Comparison of ENCODE assay signal across 8 mouse cellular contexts in genomic region chr7:45522957-45523676, GRCm38 (mm10). TPM values are rescaled to one million over a fixed set of nuclear protein-coding genes. Genes with fewer than 3 reads are reported as not detected.
A peak's percentile ranks its signal among the peaks of the same experiment; 100 is the strongest.
DNase-seq lines count a peak whose midpoint lies in the region; ATAC-seq and TF ChIP-seq lines count a peak whose summit lies in the region.

No protein-coding gene starts in this region.

- peak overlapping the region; percentile 18; the same call in 1 of the 2 replicates for H3K4me2 ChIP-seq in forebrain, embryonic 11.5 days (ENCODE audit: low read depth, low read length, severe bottlenecking)
- H3K4me2 ChIP-seq in forebrain, postnatal 0 days (ENCODE audit: low read depth), result no peak overlapping the region

- no peaks in the 10 kb centered on the region for H3K9me3 ChIP-seq in forebrain, embryonic 11.5 days (ENCODE audit: control insufficient read depth, low read length)
- no peaks in the 10 kb centered on the region for H3K9me3 ChIP-seq in forebrain, postnatal 0 days (ENCODE audit: low read length)

- H3K9ac ChIP-seq in forebrain, embryonic 11.5 days (ENCODE audit: low read length), result no peak overlapping the region
- no peak overlapping the region for H3K9ac ChIP-seq in forebrain, postnatal 0 days

- no peak for TF ChIP-seq CTCF in forebrain, postnatal 0 days (IDR thresholded peaks at IDR 0.05; ENCODE audit: low read depth)
- TF ChIP-seq CTCF in spleen, adult 2 months (IDR thresholded peaks at IDR 0.05; ENCODE audit: extremely low read depth, insufficient read depth, insufficient read length, insufficient replicate concordance), result no peak

- 0 out of 2 replicates have a peak overlapping the region, but pooled peaks have one; percentile 2 for H3K4me3 ChIP-seq in forebrain, embryonic 11.5 days (ENCODE audit: low read depth, low read length)
- no peak overlapping the region for H3K4me3 ChIP-seq in forebrain, postnatal 0 days (ENCODE audit: low read depth, low read length)
- peak overlapping the region; percentile 0 for H3K4me3 ChIP-seq in spleen, adult 2 months (ENCODE audit: extremely low read depth, insufficient read depth, insufficient read length)

- H3K27ac ChIP-seq in forebrain, embryonic 11.5 days (ENCODE audit: low read depth, low read length), result no peak overlapping the region
- H3K27ac ChIP-seq in forebrain, postnatal 0 days (ENCODE audit: low read depth, low read length), result no peak overlapping the region
- no peak overlapping the region for H3K27ac ChIP-seq in spleen, adult 2 months (ENCODE audit: insufficient read depth, low read length)

- TF ChIP-seq POLR2A in spleen, adult 2 months (IDR thresholded peaks at IDR 0.05; ENCODE audit: low read depth, low read length), result no peak

- no peak for DNase-seq in forebrain, embryonic 11.5 days (ENCODE audit: low spot score)
- no peak for DNase-seq in forebrain, postnatal 0 days
- no peak for DNase-seq in spleen, adult 2 months (ENCODE audit: low read depth in 1 of 2, low spot score in 2 of 2)
- no peak for DNase-seq in spleen, postnatal 14 days (ENCODE audit: low spot score in 2 of 2)
- DNase-seq in kidney, postnatal 10 days, result peak; percentile 37
- DNase-seq in urinary bladder, postnatal 36 days (ENCODE audit: low spot score in 2 of 2), result no peak
- DNase-seq in embryo, embryonic 11 days, result no peak
- DNase-seq in adipocyte (ENCODE audit: low spot score), result no peak

- no peaks in the 10 kb centered on the region for H3K27me3 ChIP-seq in forebrain, embryonic 11.5 days (ENCODE audit: control insufficient read depth, insufficient read depth, low read length)
- H3K27me3 ChIP-seq in forebrain, postnatal 0 days (ENCODE audit: insufficient read depth, low read length), result no peaks in the 10 kb centered on the region
- no peaks in the 10 kb centered on the region for H3K27me3 ChIP-seq in spleen, adult 2 months (ENCODE audit: control insufficient read depth, insufficient read depth, low read length)

- WGBS in forebrain, embryonic 11.5 days, result 76% methylated on average over 18 of the region's 18 CpGs
- 80% methylated on average over 18 of the region's 18 CpGs for WGBS in forebrain, postnatal 0 days
- whole genome bisulfite sequencing in spleen, adult 2 months, result 83% methylated on average over 18 of the region's 18 CpGs

- H3K36me3 ChIP-seq in forebrain, embryonic 11.5 days (ENCODE audit: control insufficient read depth, insufficient read depth, low read length), result no peaks in the 10 kb centered on the region; the same call in 1 of the 2 replicates
- H3K36me3 ChIP-seq in forebrain, postnatal 0 days (ENCODE audit: insufficient read depth), result no peaks in the 10 kb centered on the region
- H3K36me3 ChIP-seq in spleen, adult 2 months (ENCODE audit: control insufficient read depth, insufficient read depth, low read length), result peaks cover 7% of the 10 kb centered on the region

- peaks cover 7% of the 10 kb centered on the region; the same call in 1 of the 2 replicates for H3K4me1 ChIP-seq in forebrain, embryonic 11.5 days (replicated peaks; ENCODE audit: control insufficient read depth, insufficient read depth, low read length)
- no peaks in the 10 kb centered on the region for H3K4me1 ChIP-seq in forebrain, postnatal 0 days (ENCODE audit: insufficient read depth)
- peaks cover 6% of the 10 kb centered on the region; the same call in 1 of the 2 replicates for H3K4me1 ChIP-seq in spleen, adult 2 months (ENCODE audit: control insufficient read depth, insufficient read depth, insufficient read length)

- ATAC-seq in forebrain, embryonic 11.5 days (replicated peaks; ENCODE audit: low FRiP score), result no peak
- no peak for ATAC-seq in forebrain, postnatal 0 days

RNA-seq across cellular contexts. Expression of gene Ppp1r15a, which starts 3.0 kb away (rescaled TPM):
- 17.4 and 17.8 TPM in 2 replicates for polyA plus RNA-seq in forebrain, embryonic 11.5 days (2014; fragmentation: Nextera tagmentation; extraction: Ambion mirVana)
- 17.1 and 23.8 TPM in 2 replicates for total RNA-seq in forebrain, postnatal 0 days (2014; rRNA removed)
- 23.9 and 26.3 TPM in 2 replicates for polyA plus RNA-seq in forebrain, postnatal 0 days (2015; fragmentation: Nextera tagmentation; extraction: Ambion mirVana)
- 99.5 and 119 TPM in 2 replicates for polyA plus RNA-seq in spleen, adult 2 months (2012; rRNA removed)

RNA-seq across cellular contexts. Expression of gene Plekha4, which starts 3.0 kb away (rescaled TPM):
- polyA plus RNA-seq in forebrain, embryonic 11.5 days (2014; fragmentation: Nextera tagmentation; extraction: Ambion mirVana), result 0.80 and 1.5 TPM in 2 replicates
- 1.2 and 2.9 TPM in 2 replicates for total RNA-seq in forebrain, postnatal 0 days (2014; rRNA removed)
- 1.2 and 1.8 TPM in 2 replicates for polyA plus RNA-seq in forebrain, postnatal 0 days (2015; fragmentation: Nextera tagmentation; extraction: Ambion mirVana)
- polyA plus RNA-seq in spleen, adult 2 months (2012; rRNA removed), result 6.5 and 7.2 TPM in 2 replicates

RNA-seq across cellular contexts. Expression of gene Nucb1, which starts 12.9 kb away (rescaled TPM):
- polyA plus RNA-seq in forebrain, embryonic 11.5 days (2014; fragmentation: Nextera tagmentation; extraction: Ambion mirVana), result 90.4 and 109 TPM in 2 replicates
- total RNA-seq in forebrain, postnatal 0 days (2014; rRNA removed), result 76.8 and 107 TPM in 2 replicates
- 103 and 122 TPM in 2 replicates for polyA plus RNA-seq in forebrain, postnatal 0 days (2015; fragmentation: Nextera tagmentation; extraction: Ambion mirVana)
- 171 and 188 TPM in 2 replicates for polyA plus RNA-seq in spleen, adult 2 months (2012; rRNA removed)

RNA-seq across cellular contexts. Expression of gene Hsd17b14, which starts 31.6 kb away (rescaled TPM):
- polyA plus RNA-seq in forebrain, embryonic 11.5 days (2014; fragmentation: Nextera tagmentation; extraction: Ambion mirVana), result 0.25 and 1.2 TPM in 2 replicates
- total RNA-seq in forebrain, postnatal 0 days (2014; rRNA removed), result not detected in 2 replicates
- 0.13 and 0.63 TPM in 2 replicates for polyA plus RNA-seq in forebrain, postnatal 0 days (2015; fragmentation: Nextera tagmentation; extraction: Ambion mirVana)
- 1.7 TPM in 2 replicates for polyA plus RNA-seq in spleen, adult 2 months (2012; rRNA removed)

RNA-seq across cellular contexts. Expression of gene Dhdh, which starts 34.5 kb away (rescaled TPM):
- 4.3 and 4.6 TPM in 2 replicates for polyA plus RNA-seq in forebrain, embryonic 11.5 days (2014; fragmentation: Nextera tagmentation; extraction: Ambion mirVana)
- total RNA-seq in forebrain, postnatal 0 days (2014; rRNA removed), result 3.5 and 4.9 TPM in 2 replicates
- 1.9 and 3.6 TPM in 2 replicates for polyA plus RNA-seq in forebrain, postnatal 0 days (2015; fragmentation: Nextera tagmentation; extraction: Ambion mirVana)
- 1.5 and 1.6 TPM in 2 replicates for polyA plus RNA-seq in spleen, adult 2 months (2012; rRNA removed)
